Mouse (Mus musculus) heart, adult 18-20 months (tissue): ENCODE measurements around the gene Zfp706. TPM values are rescaled to one million over a fixed set of nuclear protein-coding genes. Genes with fewer than 3 reads are reported as not detected.
A peak's percentile ranks its signal among the peaks of the same experiment; 100 is the strongest.

ENCODE experiments used
- DNase-seq, 2 experiments: peaks; one replicate each; pipeline ENCODE4 v3.0.0; 2021 to 2022; ENCODE audit warnings: mixed read lengths in 1 of 2
- long read RNA-seq, 2 experiments: library from polyadenylated mRNA; stranded (forward); transcript quantifications; one replicate each; pipeline ENCODE4 v2.0.0; 2021
- total RNA-seq, 2 experiments: library from RNA; stranded (reverse); gene quantifications; 2 replicates each; pipeline ENCODE4 v1.2.3; 2021

Gene Zfp706
- 100 to 1,000 TPM; 196 to 224 TPM for total RNA-seq
- long read RNA-seq, experiment 1, full-length matches to known transcripts, result 351 of 359 reads
- long read RNA-seq, experiment 1, partial matches to known transcripts, result 0 of 359 reads
- long read RNA-seq, experiment 1, other reads (novel, unspliced or antisense), result 8 of 359 reads
- long read RNA-seq, experiment 2, full-length matches to known transcripts, result 197 of 204 reads
- long read RNA-seq, experiment 2, partial matches to known transcripts, result 1 of 204 reads
- long read RNA-seq, experiment 2, other reads (novel, unspliced or antisense), result 6 of 204 reads

- peak; percentile 99 for DNase-seq
Observed at GRCm38 (mm10) chr15:37007233-37007958, at the start of gene Zfp706. TSS of gene Zfp706 (minus strand) at chr15:37007773.

GRCm38 (mm10) chr15:37054582-37054981 is 47.0 kb upstream of the Zfp706 start:
- DNase-seq, result no peak

GRCm38 (mm10) chr15:37053085-37053762 is 45.7 kb upstream of the Zfp706 start:
- no peak for DNase-seq

- no peak for DNase-seq
Observed at GRCm38 (mm10) chr15:37047403-37047802, 39.8 kb upstream of the Zfp706 start.

- DNase-seq, result no peak
Observed at GRCm38 (mm10) chr15:37046586-37046985, 39.0 kb upstream of the Zfp706 start.

- no peak for DNase-seq
Observed at GRCm38 (mm10) chr15:37046131-37046530, 38.6 kb upstream of the Zfp706 start.

GRCm38 (mm10) chr15:37045456-37045855 is 37.9 kb upstream of the Zfp706 start:
- DNase-seq, result no peak

GRCm38 (mm10) chr15:37042559-37042958 is 35.0 kb upstream of the Zfp706 start:
- DNase-seq, result peak; percentile 23 to 33

- peak; percentile 70 to 73 for DNase-seq
Observed at GRCm38 (mm10) chr15:37041214-37041613, 33.6 kb upstream of the Zfp706 start.

GRCm38 (mm10) chr15:37038666-37039065 is 31.1 kb upstream of the Zfp706 start:
- no peak for DNase-seq

- no peak for DNase-seq
Observed at GRCm38 (mm10) chr15:37037704-37038103, 30.1 kb upstream of the Zfp706 start.

- DNase-seq, result peak; percentile 29 to 36
Observed at GRCm38 (mm10) chr15:37036481-37037156, 29.0 kb upstream of the Zfp706 start.

- no peak for DNase-seq
Observed at GRCm38 (mm10) chr15:37034155-37034554, 26.6 kb upstream of the Zfp706 start.

GRCm38 (mm10) chr15:37033431-37033830 is 25.9 kb upstream of the Zfp706 start:
- no peak for DNase-seq

GRCm38 (mm10) chr15:37031334-37032150 is 24.0 kb upstream of the Zfp706 start:
- DNase-seq, result no peak

GRCm38 (mm10) chr15:37030929-37031328 is 23.4 kb upstream of the Zfp706 start:
- no peak for DNase-seq

- no peak for DNase-seq
Observed at GRCm38 (mm10) chr15:37027956-37028355, 20.4 kb upstream of the Zfp706 start.

- DNase-seq, result no peak
Observed at GRCm38 (mm10) chr15:37026458-37026857, 18.9 kb upstream of the Zfp706 start.

GRCm38 (mm10) chr15:37020581-37021245 is 13.1 kb upstream of the Zfp706 start:
- DNase-seq, result no peak

GRCm38 (mm10) chr15:37019434-37019833 is 11.9 kb upstream of the Zfp706 start:
- no peak for DNase-seq

GRCm38 (mm10) chr15:37011897-37012296 is 4.3 kb upstream of the Zfp706 start:
- DNase-seq, result no peak
